Mouse (Mus musculus) olfactory bulb, adult 2 months (tissue): ENCODE results near the gene Htr6. TPM values are rescaled to one million over a fixed set of nuclear protein-coding genes. Genes with fewer than 3 reads are reported as not detected.

Source experiments
- H3K27ac ChIP-seq: fragments of 200-500 bp; 2 replicates; pipeline ENCODE4 v1.5.1; 2012; ENCODE audit warnings: low read depth, low read length; ENCODE audit not compliant: insufficient read depth
- H3K4me1 ChIP-seq: fragments of 200-500 bp; 2 replicates; pipeline ENCODE4 v1.6.1; 2012; ENCODE audit warnings: low read length; ENCODE audit not compliant: control insufficient read depth, insufficient read depth
- H3K4me3 ChIP-seq: fragments of 200-500 bp; 2 replicates; pipeline ENCODE4 v1.5.1; 2012; ENCODE audit warnings: mild to moderate bottlenecking, low read depth, low read length, moderate library complexity; ENCODE audit not compliant: insufficient read depth
- CTCF ChIP-seq: fragments of 200-500 bp; IDR thresholded peaks from 2 replicates; pipeline ENCODE4 v1.5.1; 2012; ENCODE audit warnings: low read depth, mild to moderate bottlenecking, low read length, moderate library complexity; ENCODE audit not compliant: insufficient read depth
- POLR2A ChIP-seq: fragments of 200-500 bp; IDR thresholded peaks from 2 replicates; pipeline ENCODE4 v1.6.1; 2012; ENCODE audit warnings: mild to moderate bottlenecking, low read depth, low read length, moderate library complexity; ENCODE audit not compliant: insufficient read depth
- WGBS: fragments of 180-500 bp; shearing (Covaris S2); methylation state at CpG from one replicate; pipeline ENCODE4 v1.1.7; 2018; 5-methylcytosine and 5-hydroxymethylcytosine counted together
- polyA plus RNA-seq: library from polyadenylated mRNA; stranded (reverse); fragments of >200 nt; gene quantifications from 2 replicates; pipeline ENCODE4 v1.2.4, GENCODE M21; 2012; ENCODE audit warnings: low replicate concordance; ENCODE audit not compliant: missing spikeins, insufficient read depth, insufficient read length

Gene Htr6
- polyA plus RNA-seq, 1 experiment = not detected

DNA sequence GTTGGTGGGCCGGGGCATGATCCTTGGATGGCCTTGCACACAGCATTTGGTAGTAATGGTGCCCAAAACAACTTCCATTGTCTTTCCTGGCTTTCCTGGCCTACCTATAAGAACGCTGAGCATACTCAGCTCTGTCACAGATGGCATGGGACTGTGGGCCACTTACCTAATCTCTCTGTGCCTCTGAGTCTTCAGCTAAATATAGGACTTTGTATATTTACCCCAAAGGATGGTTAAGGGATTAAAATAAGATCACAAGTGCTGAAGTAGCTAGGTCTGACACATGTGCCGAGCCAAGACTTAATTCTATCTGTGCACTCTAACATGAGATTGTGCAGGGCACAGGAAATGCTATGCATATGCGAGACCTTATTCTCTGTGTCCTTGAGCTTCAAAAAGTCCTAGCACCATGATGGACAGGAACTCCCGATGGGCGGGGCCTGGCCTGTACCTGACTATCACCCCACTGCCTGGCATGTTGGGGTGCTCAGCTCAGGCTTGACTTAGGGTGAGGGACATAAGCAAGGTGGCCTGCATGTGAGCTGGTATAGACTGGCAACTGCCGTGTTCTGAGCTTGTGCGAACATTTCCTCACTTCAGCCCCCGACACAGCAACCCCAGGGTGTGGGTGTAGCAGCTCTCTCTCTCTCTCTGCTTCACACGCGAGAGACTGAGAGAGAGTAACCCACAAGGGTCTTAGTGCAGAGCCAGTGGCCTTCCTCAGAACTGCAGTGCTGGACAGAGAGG lies 41.9 kb downstream of the Htr6 start:
- H3K4me3 ChIP-seq = no peak overlapping the region
- no peak for TF ChIP-seq CTCF
- TF ChIP-seq POLR2A = no peak
- no peak overlapping the region for H3K27ac ChIP-seq
- WGBS = 86% methylated on average over 11 of the region's 11 CpGs
- H3K4me1 ChIP-seq = peaks cover 12% of the 10 kb centered on the region

DNA sequence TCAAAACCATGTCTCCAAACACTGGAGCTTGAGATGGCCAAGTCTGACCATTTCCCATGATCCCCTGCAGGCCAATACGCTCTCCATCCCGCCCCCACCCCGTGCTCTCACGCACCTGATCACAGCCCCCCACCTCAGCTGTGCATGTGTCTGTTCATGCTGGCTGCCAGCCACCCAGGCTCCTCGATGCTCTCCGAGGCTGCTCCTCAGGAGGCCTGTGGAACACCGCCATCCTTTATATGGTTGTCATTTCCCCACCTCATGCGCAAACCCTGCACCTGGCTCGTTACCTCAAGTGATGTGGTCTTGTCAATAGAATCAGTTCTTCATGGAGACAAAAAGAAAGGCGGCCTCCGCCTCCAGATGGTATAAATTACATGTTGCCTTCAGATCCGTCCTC lies 42.8 kb downstream of the Htr6 start:
- Histone ChIP-seq H3K4me1 (peaks cover 4% of the 10 kb centered on the region), H3K27ac (no peak overlapping the region), H3K4me3 (no peak overlapping the region)
- TF ChIP-seq POLR2A = no peak
- TF ChIP-seq CTCF = no peak
- WGBS = 66% methylated on average over 12 of the region's 12 CpGs

DNA sequence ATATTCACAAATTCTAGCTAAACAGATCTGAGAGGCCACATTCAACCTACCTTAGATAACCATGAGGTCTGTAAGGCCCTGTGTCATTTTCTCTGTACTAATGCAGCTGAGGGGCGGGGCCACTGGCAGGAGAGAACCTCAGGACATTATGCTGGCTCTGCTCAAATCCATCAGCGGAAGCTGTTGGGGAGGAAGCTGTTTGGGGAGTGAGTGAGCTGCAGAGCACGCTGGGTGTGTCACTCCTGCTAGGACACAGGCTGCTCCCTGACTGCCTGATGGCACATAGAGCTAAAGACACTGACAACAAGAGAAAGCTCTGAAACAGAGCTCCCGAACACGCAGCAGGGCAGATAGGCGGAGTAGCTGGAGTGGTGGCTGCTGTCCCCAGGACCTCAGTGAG lies 44.7 kb downstream of the Htr6 start:
- H3K4me1 ChIP-seq = peaks cover 4% of the 10 kb centered on the region
- no peak for TF ChIP-seq CTCF
- no peak for TF ChIP-seq POLR2A
- 87% methylated on average over 6 of the region's 6 CpGs for WGBS
- no peak overlapping the region for H3K4me3 ChIP-seq
- no peak overlapping the region for H3K27ac ChIP-seq

DNA sequence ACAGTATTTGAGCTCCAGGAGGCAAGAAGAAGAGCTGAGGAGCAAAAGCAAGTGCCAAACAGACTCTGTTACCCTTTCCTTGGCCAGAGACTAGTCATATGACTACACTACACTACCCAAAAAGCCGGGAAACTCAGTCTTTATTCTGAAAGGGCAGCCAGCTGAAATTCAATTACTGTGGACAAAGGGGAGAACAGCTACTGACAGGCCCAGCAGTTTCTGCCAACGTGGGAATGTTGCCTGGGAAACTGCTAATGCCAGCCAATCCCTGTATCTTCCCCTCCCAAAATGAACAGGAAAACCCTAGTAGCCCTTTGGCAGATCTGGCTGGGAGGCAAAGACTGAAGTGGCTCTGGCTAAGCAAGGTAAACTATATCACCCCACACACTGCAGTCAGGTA lies 51.0 kb downstream of the Htr6 start:
- WGBS = 17% methylated on average over 2 of the region's 2 CpGs
- TF ChIP-seq POLR2A = no peak
- no peak for TF ChIP-seq CTCF
- H3K4me3 ChIP-seq = no peak overlapping the region
- 0 out of 2 replicates have a peak, but pooled peaks cover 3% of the 10 kb centered on the region for H3K4me1 ChIP-seq
- no peak overlapping the region for H3K27ac ChIP-seq

DNA sequence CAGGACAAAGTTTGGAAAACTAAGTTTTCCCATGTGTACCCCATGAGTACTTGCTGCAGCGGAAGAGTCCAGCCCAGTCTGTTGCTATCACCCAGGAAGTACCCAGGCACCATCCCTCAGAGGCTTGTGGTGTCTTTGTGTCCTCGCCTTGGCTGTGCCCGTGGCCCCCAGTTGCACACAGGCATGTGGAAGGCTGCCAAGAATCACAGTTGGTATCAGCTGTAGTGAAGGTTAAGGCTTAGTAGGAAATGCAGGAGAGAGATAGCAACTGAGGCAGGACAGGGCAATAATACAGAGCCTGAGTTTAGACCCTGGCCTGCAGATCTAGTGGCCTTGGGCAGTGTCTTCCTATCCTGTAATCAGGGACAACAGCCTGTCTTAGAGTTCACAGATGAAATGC lies 55.0 kb downstream of the Htr6 start:
- TF ChIP-seq CTCF (no peak), POLR2A (no peak)
- WGBS = 55% methylated on average over 3 of the region's 3 CpGs
- Histone ChIP-seq H3K27ac (no peak overlapping the region), H3K4me1 (0 out of 2 replicates have a peak, but pooled peaks cover 3% of the 10 kb centered on the region), H3K4me3 (no peak overlapping the region)

DNA sequence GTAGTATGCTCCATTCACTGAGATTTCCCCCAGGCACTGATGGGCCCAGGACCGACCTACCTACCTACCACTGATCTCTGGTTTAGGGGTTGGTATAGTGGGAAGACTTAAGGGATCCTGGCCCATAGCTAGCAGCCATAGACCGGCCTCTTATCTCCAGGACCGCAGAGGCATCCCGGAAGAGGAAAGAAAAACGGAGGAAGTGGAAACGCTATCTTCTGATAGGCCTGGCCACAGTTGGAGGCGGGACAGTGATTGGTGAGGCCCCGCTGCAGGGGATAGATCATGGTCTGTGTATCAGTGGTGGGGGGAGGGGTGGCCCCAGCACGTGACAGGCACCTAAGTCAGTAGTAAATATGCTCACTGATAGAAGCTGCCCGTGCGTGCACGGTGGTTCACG lies 56.0 kb downstream of the Htr6 start:
- 0 out of 2 replicates have a peak, but pooled peaks cover 3% of the 10 kb centered on the region for H3K4me1 ChIP-seq
- no peak for TF ChIP-seq POLR2A
- TF ChIP-seq CTCF = no peak
- H3K4me3 ChIP-seq = no peak overlapping the region
- 80% methylated on average over 13 of the region's 13 CpGs for WGBS
- H3K27ac ChIP-seq = no peak overlapping the region

DNA sequence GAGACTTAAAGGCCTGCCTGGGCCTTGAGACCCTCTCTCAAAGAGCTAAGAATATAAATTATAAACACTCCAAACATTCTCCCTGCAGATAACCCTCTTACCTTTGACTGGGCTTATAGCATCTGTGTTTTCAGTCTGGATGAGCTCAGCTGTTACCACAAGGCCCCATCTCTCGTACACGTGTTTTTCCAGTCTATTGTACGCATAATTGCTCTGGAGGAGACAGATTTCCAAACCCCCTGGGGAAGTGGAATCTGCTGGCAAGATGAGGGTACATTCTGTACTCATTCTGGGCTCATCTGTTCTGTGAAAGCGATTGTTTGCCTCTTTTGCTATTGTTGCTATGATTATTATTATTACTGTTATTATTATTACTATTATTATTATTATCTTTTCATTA lies 56.4 kb downstream of the Htr6 start:
- TF ChIP-seq CTCF = no peak
- TF ChIP-seq POLR2A = no peak
- Histone ChIP-seq H3K4me3 (no peak overlapping the region), H3K27ac (no peak overlapping the region), H3K4me1 (peaks cover 4% of the 10 kb centered on the region)
- 41% methylated on average over 4 of the region's 4 CpGs for WGBS

DNA sequence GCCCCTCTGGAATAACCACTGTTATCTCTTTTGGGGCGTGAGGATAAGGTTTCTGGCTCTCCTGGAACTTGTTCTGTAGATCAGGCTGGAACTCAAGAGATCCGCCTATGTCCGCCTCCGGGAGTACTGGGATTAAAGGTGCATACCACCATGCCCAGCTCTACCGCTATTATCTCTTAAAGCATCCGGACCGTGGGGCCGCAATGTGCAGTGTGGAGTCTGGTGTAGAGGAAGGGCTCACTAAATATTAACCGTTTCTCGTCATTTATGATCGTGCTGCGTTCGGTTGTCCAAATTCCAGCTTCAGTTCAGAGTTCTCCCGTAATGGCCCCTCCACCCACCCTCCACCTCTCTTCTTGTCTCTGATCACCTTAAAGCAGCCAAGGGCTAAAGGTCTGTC lies 57.0 kb downstream of the Htr6 start:
- TF ChIP-seq CTCF = no peak
- TF ChIP-seq POLR2A = no peak
- no peak overlapping the region for H3K27ac ChIP-seq
- 95% methylated on average over 14 of the region's 14 CpGs for WGBS

DNA sequence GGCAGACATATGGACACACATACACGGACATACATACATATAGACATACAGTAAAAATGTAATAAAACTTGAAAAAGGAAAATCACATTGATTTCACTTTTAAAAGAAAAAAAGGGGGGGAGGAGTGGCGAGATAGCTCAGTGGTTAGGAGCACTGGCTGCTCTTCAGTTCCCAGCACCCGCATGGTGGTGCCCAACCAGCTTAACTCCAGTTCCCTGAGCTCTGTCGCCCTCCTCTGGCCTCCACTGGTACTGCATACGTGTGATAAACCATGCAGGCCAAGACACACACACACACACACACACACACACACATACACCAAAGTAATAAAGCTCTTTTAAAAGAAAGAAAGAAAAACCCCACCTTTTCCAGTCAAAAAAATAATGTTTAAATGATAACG lies 60.6 kb downstream of the Htr6 start:
- Histone ChIP-seq H3K4me3 (no peak overlapping the region), H3K4me1 (peaks cover 6% of the 10 kb centered on the region), H3K27ac (no peak overlapping the region)
- 81% methylated on average over 6 of the region's 6 CpGs for WGBS
- TF ChIP-seq CTCF (no peak), POLR2A (no peak)

More for the DNA sequence above, 57.0 kb downstream of the Htr6 start:
- H3K4me3 ChIP-seq = no peak overlapping the region
- peaks cover 6% of the 10 kb centered on the region for H3K4me1 ChIP-seq

DNA sequence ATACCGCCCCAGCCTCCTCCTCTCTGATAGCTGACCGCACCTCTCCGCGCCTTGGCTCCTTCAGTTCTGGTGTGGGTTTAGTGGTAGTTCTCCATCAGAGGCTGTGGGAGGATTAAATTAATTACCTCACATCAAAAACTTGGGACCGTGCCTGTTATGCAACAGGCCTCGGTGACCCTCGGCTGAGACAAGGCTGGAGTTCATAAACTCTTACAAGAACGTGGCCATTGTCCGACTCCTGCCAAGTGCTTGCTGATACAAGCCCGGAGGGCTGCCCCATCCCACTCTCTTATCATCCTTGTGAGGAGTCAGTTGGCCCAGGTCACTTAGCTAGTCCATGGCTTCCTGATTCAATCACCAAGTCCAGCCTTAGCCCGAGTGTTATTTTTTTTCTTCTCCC lies 62.1 kb downstream of the Htr6 start:
- no peak overlapping the region for H3K27ac ChIP-seq
- no peak overlapping the region for H3K4me3 ChIP-seq
- 80% methylated on average over 11 of the region's 11 CpGs for WGBS
- TF ChIP-seq POLR2A = no peak
- no peak for TF ChIP-seq CTCF
- H3K4me1 ChIP-seq = peaks cover 4% of the 10 kb centered on the region
